Mouse (Mus musculus): ENCODE results near the gene Otx2. TPM values are rescaled to one million over a fixed set of nuclear protein-coding genes. Genes with fewer than 3 reads are reported as not detected.
A peak's percentile ranks its signal among the peaks of the same experiment; 100 is the strongest.

Otx2 gene
- polyA plus RNA-seq, 1 experiment from 2014 or later = 79.5 TPM

DNA sequence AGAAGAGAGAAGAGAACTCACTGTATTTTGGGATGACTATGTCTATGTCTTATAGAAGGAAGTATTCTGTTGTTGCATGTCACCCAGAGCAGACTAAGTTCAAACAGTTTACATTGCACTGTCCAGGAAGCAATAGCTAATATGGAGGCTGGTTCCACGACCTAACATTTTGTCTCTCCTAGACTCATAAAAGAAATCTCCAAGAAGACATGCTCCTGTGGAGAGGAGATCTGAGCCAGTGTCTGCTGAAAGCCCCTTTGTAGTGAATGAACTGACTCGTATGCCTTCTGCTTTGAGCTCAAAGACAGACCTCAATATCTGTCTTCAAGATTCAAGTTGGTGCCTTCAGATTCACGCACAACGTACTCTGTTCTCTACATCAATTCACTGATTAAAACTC is 14.0 kb downstream of the Otx2 start:
- peaks cover 8% of the 10 kb centered on the region for H3K4me1 ChIP-seq (ENCODE audit: control insufficient read depth, insufficient read depth, low read length)
- no peaks in the 10 kb centered on the region for H3K9me3 ChIP-seq (replicated peaks; ENCODE audit: control insufficient read depth, low read length, poor library complexity, severe bottlenecking)
- no peak overlapping the region for H3K4me3 ChIP-seq (ENCODE audit: low read depth, low read length)
- no peak for ATAC-seq
- no peaks in the 10 kb centered on the region for H3K36me3 ChIP-seq (ENCODE audit: control insufficient read depth, insufficient read depth, low read length)
- H3K27ac ChIP-seq (ENCODE audit: low read length) = peak overlapping the region; percentile 39; the same call in 1 of the 2 replicates
- H3K4me2 ChIP-seq (ENCODE audit: low read length) = peak overlapping the region; percentile 52; the same call in 1 of the 2 replicates
- H3K9ac ChIP-seq (ENCODE audit: low read depth, low read length) = no peak overlapping the region
- WGBS = 33% methylated on average over 4 of the region's 4 CpGs
- peaks cover 20% of the 10 kb centered on the region for H3K27me3 ChIP-seq (ENCODE audit: control insufficient read depth, insufficient read depth, low read depth, low read length)

DNA sequence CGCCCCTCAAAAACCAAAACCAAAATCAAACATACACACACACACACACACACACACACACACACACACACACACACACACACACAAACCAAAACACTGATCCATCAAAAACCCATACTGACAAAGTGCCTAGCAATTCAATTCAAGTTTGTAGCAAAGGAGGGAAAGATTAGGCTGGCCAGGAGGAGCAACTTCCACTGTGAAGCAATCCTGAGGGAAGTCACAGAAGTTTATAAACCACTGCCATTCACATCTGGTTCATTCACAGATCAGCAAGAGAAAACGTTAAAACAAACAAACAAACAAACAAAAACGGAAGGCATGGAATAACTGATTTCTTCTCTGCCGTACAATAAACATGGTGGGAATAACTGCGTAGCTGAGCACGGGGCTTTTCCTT is 16.4 kb downstream of the Otx2 start:
- H3K27ac ChIP-seq (ENCODE audit: low read length) = no peak overlapping the region
- H3K36me3 ChIP-seq (ENCODE audit: control insufficient read depth, insufficient read depth, low read length) = no peaks in the 10 kb centered on the region
- ATAC-seq = no peak
- peak overlapping the region; percentile 5; the same call in 1 of the 2 replicates for H3K4me3 ChIP-seq (ENCODE audit: low read depth, low read length)
- no peak overlapping the region for H3K9ac ChIP-seq (ENCODE audit: low read depth, low read length)
- H3K4me2 ChIP-seq (ENCODE audit: low read length) = peak overlapping the region; percentile 27
- peaks cover 6% of the 10 kb centered on the region for H3K4me1 ChIP-seq (ENCODE audit: control insufficient read depth, insufficient read depth, low read length)
- WGBS = 45% methylated on average over 6 of the region's 6 CpGs
- peaks cover 39% of the 10 kb centered on the region for H3K27me3 ChIP-seq (ENCODE audit: control insufficient read depth, insufficient read depth, low read depth, low read length)
- no peaks in the 10 kb centered on the region for H3K9me3 ChIP-seq (replicated peaks; ENCODE audit: control insufficient read depth, low read length, poor library complexity, severe bottlenecking)

DNA sequence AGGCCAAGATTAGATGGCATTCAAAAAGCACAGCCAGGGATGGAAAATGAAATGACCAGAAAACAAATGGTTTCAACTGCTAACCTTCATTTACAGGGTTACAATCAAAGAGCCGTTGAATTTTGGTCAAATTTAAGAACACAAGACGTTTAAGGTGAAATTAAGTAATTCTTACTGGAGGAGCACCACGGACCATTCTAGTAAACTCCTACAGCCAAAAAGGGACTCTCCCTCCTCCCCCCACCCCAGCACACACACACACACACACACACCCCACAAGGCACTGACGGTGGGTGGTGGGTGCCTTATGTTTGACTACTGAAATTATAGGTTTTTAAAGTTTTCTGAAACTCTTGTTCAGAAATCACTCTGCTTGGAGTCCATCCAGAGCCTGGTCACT is 16.9 kb downstream of the Otx2 start:
- Histone ChIP-seq H3K4me2 (ENCODE audit: low read length) (peak overlapping the region; percentile 27), H3K36me3 (ENCODE audit: control insufficient read depth, insufficient read depth, low read length) (no peaks in the 10 kb centered on the region), H3K9ac (ENCODE audit: low read depth, low read length) (no peak overlapping the region), H3K27ac (ENCODE audit: low read length) (peak overlapping the region; percentile 17; the same call in 1 of the 2 replicates), H3K9me3 (replicated peaks; ENCODE audit: control insufficient read depth, low read length, poor library complexity, severe bottlenecking) (no peaks in the 10 kb centered on the region), H3K27me3 (ENCODE audit: control insufficient read depth, insufficient read depth, low read depth, low read length) (peaks cover 44% of the 10 kb centered on the region), H3K4me3 (ENCODE audit: low read depth, low read length) (no peak overlapping the region; the same call in 1 of the 2 replicates), H3K4me1 (ENCODE audit: control insufficient read depth, insufficient read depth, low read length) (peaks cover 6% of the 10 kb centered on the region; the same call in 1 of the 2 replicates)
- no peak for ATAC-seq
- WGBS = 46% methylated on average over 4 of the region's 4 CpGs

DNA sequence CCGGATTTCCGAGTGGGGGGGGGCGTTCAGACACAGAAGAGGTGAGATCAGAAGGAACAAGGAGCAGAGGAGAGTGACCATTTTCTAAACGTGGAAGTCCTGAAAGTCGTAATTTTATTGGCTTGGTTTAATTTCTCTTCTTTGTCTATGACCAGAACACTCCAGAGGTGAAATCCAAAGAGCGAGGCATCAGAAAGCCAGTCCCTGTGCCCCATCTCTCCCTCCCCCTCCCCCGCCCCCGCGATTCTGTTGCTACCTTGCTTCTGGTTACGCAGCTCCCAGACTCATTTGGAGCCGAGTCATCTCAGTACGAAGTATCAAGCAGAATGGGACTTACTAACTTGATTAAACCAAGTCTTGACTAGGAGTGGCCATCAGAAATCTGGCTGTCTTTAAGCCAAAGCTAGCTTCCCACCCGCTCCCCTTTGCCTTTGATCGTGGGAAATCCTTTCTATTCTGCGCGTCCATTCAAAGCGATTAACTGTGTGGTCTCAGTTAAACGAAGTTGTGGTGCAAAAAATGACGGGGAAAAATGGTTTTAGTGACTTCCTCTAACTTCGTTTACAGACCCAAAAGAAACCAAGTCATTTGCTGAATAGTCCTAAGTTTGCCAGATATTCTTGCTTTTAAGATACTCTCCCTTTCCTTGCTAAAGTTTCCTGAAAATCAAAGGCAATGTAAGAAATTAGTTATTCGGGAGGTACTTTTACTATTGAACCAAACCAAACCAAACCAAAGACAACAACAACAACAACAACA is 17.6 kb downstream of the Otx2 start:
- no peaks in the 10 kb centered on the region for H3K36me3 ChIP-seq (ENCODE audit: control insufficient read depth, insufficient read depth, low read length)
- peak overlapping the region; percentile 49 for H3K4me2 ChIP-seq (ENCODE audit: low read length)
- peak overlapping the region; percentile 72 for H3K27ac ChIP-seq (ENCODE audit: low read length)
- peaks cover 45% of the 10 kb centered on the region for H3K27me3 ChIP-seq (ENCODE audit: control insufficient read depth, insufficient read depth, low read depth, low read length)
- H3K4me3 ChIP-seq (ENCODE audit: low read depth, low read length) = peak overlapping the region; percentile 20
- H3K9ac ChIP-seq (ENCODE audit: low read depth, low read length) = peak overlapping the region; percentile 52
- 9% methylated on average over 21 of the region's 21 CpGs for WGBS
- H3K4me1 ChIP-seq (ENCODE audit: control insufficient read depth, insufficient read depth, low read length) = peaks cover 11% of the 10 kb centered on the region; the same call in 1 of the 2 replicates
- H3K9me3 ChIP-seq (replicated peaks; ENCODE audit: control insufficient read depth, low read length, poor library complexity, severe bottlenecking) = no peaks in the 10 kb centered on the region
- no peak for ATAC-seq

DNA sequence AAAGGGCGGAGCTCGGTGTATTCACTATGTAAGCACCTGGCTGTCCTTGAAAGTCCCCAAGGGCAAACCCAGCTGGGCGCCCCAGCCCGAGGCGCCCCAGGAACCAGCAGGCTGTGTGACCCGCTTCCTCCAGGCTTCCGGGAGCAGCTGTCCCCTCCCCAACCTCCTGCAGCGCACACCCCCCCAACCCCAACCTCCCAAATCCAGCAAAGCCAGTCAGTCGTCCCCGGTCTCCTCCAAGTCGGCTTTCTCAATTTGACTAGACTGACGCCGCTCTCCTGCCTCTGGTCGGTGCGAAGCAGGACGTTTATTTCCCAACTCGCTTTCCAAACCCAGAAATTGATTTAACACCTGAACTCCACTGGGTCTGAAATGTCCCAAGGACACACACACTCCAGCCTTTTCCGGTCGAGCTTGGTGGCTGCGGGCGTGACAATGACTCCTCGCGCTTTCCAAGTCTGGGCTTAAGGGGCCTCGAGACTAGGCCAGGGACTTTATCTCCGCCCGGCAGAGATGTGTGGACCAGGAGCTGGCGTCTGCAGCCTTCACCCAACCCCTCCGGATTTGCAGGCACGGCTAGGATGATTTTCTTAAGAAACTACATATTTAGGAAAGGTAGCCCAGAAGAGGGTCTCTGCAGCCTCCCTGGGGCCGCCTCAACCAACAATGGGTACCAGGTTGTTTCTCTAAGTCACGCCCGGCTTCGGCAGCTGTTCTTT is 18.4 kb downstream of the Otx2 start:
- Histone ChIP-seq H3K27me3 (ENCODE audit: control insufficient read depth, insufficient read depth, low read depth, low read length) (peaks cover 41% of the 10 kb centered on the region), H3K9ac (ENCODE audit: low read depth, low read length) (peak overlapping the region; percentile 52), H3K36me3 (ENCODE audit: control insufficient read depth, insufficient read depth, low read length) (no peaks in the 10 kb centered on the region), H3K4me1 (ENCODE audit: control insufficient read depth, insufficient read depth, low read length) (peaks cover 11% of the 10 kb centered on the region; the same call in 1 of the 2 replicates), H3K9me3 (replicated peaks; ENCODE audit: control insufficient read depth, low read length, poor library complexity, severe bottlenecking) (no peaks in the 10 kb centered on the region), H3K4me3 (ENCODE audit: low read depth, low read length) (peak overlapping the region; percentile 20), H3K27ac (ENCODE audit: low read length) (peak overlapping the region; percentile 72), H3K4me2 (ENCODE audit: low read length) (peak overlapping the region; percentile 49)
- 5% methylated on average over 33 of the region's 33 CpGs for WGBS
- peak; percentile 11; the same call in 1 of the 2 replicates for ATAC-seq

DNA sequence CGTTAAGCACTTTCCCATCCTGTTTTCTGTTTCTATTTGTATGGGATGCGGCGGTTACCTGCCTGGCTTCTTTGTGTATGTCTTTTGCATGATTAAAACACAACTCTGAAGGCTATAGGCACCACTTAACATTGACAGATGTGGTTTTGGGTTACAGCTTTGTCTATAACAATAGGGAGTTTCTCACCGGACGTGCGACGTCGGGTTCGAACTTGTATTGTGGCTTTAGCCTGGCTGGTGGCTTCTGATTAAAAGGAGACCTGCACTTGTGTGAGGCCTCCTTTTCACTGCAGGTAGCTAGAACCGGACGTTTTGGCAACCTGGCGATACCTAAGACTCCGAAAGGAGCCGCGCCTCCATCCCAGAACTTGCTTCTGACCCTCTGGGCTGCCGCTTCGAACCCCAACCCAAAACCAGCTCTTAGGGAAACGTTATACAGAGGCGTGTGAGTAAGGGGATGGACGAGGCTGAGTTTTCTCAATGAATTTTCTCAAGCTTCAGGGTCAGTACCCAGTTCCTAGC is 19.0 kb downstream of the Otx2 start:
- H3K27me3 ChIP-seq (ENCODE audit: control insufficient read depth, insufficient read depth, low read depth, low read length) = peaks cover 38% of the 10 kb centered on the region
- no peaks in the 10 kb centered on the region for H3K9me3 ChIP-seq (replicated peaks; ENCODE audit: control insufficient read depth, low read length, poor library complexity, severe bottlenecking)
- H3K4me1 ChIP-seq (ENCODE audit: control insufficient read depth, insufficient read depth, low read length) = peaks cover 11% of the 10 kb centered on the region; the same call in 1 of the 2 replicates
- H3K4me3 ChIP-seq (ENCODE audit: low read depth, low read length) = peak overlapping the region; percentile 20; the same call in 1 of the 2 replicates
- no peaks in the 10 kb centered on the region for H3K36me3 ChIP-seq (ENCODE audit: control insufficient read depth, insufficient read depth, low read length)
- ATAC-seq = 0 out of 2 replicates have a peak, but pooled peaks have one; percentile 25
- H3K4me2 ChIP-seq (ENCODE audit: low read length) = peak overlapping the region; percentile 49
- H3K9ac ChIP-seq (ENCODE audit: low read depth, low read length) = peak overlapping the region; percentile 52; the same call in 1 of the 2 replicates
- H3K27ac ChIP-seq (ENCODE audit: low read length) = peak overlapping the region; percentile 72
- 17% methylated on average over 20 of the region's 20 CpGs for WGBS

DNA sequence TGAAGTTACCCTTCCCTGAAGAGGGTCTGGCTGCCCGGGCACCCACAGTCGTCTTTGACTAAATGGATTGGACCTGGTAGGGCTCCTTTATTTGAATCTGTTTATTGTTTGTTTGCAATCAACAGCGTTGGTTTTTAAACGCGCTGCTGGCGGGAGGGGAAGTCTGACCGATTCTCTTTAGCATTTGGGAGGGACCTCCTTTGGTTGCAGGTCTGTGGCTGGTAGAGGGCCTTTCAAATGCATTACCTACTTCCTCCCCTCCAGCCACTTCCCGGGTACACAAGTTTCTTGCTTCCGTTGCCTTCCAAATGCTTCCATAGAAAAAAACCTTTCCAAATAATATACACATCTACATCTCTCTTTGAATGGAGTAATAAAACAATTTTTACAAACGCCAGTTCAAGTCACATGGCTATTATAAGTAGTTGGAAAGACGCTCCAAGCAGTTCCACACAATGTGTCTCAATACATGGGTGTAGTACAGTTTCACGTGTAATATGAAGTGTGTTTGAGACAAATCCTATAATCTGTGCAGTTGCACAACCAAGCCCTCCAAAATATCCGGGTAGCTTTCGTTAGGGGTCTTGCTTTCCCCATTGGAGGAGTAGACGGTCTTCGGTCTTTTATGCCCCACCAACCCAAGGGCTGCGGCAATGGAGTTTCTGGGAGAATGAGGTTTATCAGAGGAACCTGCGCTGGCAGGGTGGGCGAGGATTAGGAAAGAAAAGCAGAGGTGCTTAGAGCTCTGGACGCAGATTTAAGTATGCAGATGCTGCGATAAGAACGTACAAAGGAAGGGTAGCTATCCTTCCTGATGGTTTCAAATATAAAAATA is 19.7 kb downstream of the Otx2 start:
- Histone ChIP-seq H3K4me3 (ENCODE audit: low read depth, low read length) (no peak overlapping the region), H3K4me2 (ENCODE audit: low read length) (no peak overlapping the region), H3K27me3 (ENCODE audit: control insufficient read depth, insufficient read depth, low read depth, low read length) (peaks cover 38% of the 10 kb centered on the region), H3K9me3 (replicated peaks; ENCODE audit: control insufficient read depth, low read length, poor library complexity, severe bottlenecking) (no peaks in the 10 kb centered on the region), H3K36me3 (ENCODE audit: control insufficient read depth, insufficient read depth, low read length) (no peaks in the 10 kb centered on the region), H3K27ac (ENCODE audit: low read length) (peak overlapping the region; percentile 47), H3K4me1 (ENCODE audit: control insufficient read depth, insufficient read depth, low read length) (peaks cover 11% of the 10 kb centered on the region; the same call in 1 of the 2 replicates), H3K9ac (ENCODE audit: low read depth, low read length) (no peak overlapping the region)
- 25% methylated on average over 22 of the region's 22 CpGs for WGBS
- ATAC-seq = no peak

DNA sequence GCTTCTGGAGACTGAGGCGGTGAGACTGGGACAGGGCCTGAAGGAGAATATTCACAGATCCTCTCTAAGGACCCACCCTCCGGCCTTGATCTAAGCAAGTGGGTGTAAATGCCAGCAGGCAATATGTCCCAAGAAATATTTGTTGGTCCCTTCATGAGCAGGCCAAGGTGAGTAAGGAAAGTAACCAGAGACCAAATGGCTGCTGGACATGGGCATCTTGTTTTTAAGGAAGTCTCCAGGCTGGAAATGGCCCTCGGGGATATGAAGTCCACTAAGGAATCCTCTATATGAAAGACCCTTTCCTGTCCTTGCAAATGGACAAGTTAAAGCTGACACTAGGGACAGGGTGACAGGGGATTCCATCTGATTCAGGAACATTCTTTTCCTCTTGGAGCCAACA is 20.5 kb downstream of the Otx2 start:
- H3K27ac ChIP-seq (ENCODE audit: low read length) = no peak overlapping the region
- peaks cover 11% of the 10 kb centered on the region; the same call in 1 of the 2 replicates for H3K4me1 ChIP-seq (ENCODE audit: control insufficient read depth, insufficient read depth, low read length)
- no peaks in the 10 kb centered on the region for H3K9me3 ChIP-seq (replicated peaks; ENCODE audit: control insufficient read depth, low read length, poor library complexity, severe bottlenecking)
- no peak for ATAC-seq
- H3K4me2 ChIP-seq (ENCODE audit: low read length) = no peak overlapping the region
- no peak overlapping the region for H3K9ac ChIP-seq (ENCODE audit: low read depth, low read length)
- no peaks in the 10 kb centered on the region for H3K36me3 ChIP-seq (ENCODE audit: control insufficient read depth, insufficient read depth, low read length)
- peaks cover 35% of the 10 kb centered on the region for H3K27me3 ChIP-seq (ENCODE audit: control insufficient read depth, insufficient read depth, low read depth, low read length)
- H3K4me3 ChIP-seq (ENCODE audit: low read depth, low read length) = no peak overlapping the region
- WGBS = 71% methylated on average over 3 of the region's 3 CpGs

Data from midbrain, embryonic 16.5 days (tissue).